Mouse (Mus musculus): Measurements from ENCODE around the gene Mto1. TPM values are rescaled to one million over a fixed set of nuclear protein-coding genes. Genes with fewer than 3 reads are reported as not detected.
"Not testable (repeated sequence)": the region's sequence is repeated elsewhere in the genome, so short reads cannot be mapped to it uniquely, and the experiment has no call there.

Gene Mto1
- total RNA-seq, 1 experiment from 2014 or later = 47.7 TPM

DNA sequence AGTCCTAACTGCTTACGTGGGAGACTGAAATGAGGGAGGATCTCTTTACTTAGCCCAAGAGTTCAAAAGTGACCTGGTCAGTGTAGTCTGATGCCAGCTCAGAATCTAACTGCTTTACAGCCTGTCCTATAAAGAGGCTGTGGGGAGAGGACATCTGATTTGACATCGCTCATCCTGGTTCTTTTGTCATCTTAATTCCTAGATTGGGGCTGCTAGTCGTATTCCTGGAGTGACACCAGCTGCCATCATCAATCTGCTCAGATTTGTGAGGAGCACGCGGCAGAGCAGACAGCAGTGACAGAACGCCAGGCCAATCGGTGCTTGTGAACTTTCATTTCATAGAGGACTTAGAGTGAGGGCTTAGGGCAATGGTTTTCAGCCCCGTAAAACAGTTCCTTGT is 25.6 kb downstream of the Mto1 start:
- ATAC-seq (replicated peaks in 1 of 2; ENCODE audit: insufficient read depth in 1 of 2, low FRiP score in 2 of 2, low TSS enrichment in 1 of 2, low read depth in 1 of 2, poor library complexity in 2 of 2, severe bottlenecking in 2 of 2) = peak in 1 of 2 experiments; percentile 9; a peak in 2 of 4 replicates

DNA sequence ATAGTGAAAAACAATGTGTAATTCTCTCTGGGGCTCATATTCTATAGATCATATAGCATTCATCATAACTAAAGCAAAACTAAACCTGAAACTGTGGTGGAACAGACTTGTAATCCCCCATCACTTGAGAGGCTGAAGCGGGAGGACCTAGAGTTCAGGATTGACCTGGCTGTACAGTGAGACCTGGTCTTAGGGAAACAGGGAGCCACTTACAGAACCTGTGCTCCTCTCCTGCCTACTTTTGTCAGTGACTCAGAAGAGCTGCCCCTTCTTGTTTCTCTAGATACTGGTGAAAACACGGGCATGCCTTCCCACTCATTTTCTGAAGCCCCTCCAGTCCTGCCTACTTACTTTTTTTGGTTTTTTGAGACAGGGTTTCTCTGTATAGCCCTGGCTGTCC is 26.3 kb downstream of the Mto1 start:
- no peak for ATAC-seq (replicated peaks in 1 of 2; ENCODE audit: insufficient read depth in 1 of 2, low FRiP score in 2 of 2, low TSS enrichment in 1 of 2, low read depth in 1 of 2, poor library complexity in 2 of 2, severe bottlenecking in 2 of 2)

- no peak for ATAC-seq (replicated peaks in 1 of 2; ENCODE audit: insufficient read depth in 1 of 2, low FRiP score in 2 of 2, low TSS enrichment in 1 of 2, low read depth in 1 of 2, poor library complexity in 2 of 2, severe bottlenecking in 2 of 2)
Measured at GRCm38 (mm10) chr9:78474771-78475382, 26.9 kb downstream of the Mto1 start.

GRCm38 (mm10) chr9:78475383-78475780 is 27.4 kb downstream of the Mto1 start:
- ATAC-seq (replicated peaks in 1 of 2; ENCODE audit: insufficient read depth in 1 of 2, low FRiP score in 2 of 2, low TSS enrichment in 1 of 2, low read depth in 1 of 2, poor library complexity in 2 of 2, severe bottlenecking in 2 of 2) = no peak

GRCm38 (mm10) chr9:78475873-78476272 is 27.9 kb downstream of the Mto1 start:
- no peak for ATAC-seq (replicated peaks in 1 of 2; ENCODE audit: insufficient read depth in 1 of 2, low FRiP score in 2 of 2, low TSS enrichment in 1 of 2, low read depth in 1 of 2, poor library complexity in 2 of 2, severe bottlenecking in 2 of 2)

DNA sequence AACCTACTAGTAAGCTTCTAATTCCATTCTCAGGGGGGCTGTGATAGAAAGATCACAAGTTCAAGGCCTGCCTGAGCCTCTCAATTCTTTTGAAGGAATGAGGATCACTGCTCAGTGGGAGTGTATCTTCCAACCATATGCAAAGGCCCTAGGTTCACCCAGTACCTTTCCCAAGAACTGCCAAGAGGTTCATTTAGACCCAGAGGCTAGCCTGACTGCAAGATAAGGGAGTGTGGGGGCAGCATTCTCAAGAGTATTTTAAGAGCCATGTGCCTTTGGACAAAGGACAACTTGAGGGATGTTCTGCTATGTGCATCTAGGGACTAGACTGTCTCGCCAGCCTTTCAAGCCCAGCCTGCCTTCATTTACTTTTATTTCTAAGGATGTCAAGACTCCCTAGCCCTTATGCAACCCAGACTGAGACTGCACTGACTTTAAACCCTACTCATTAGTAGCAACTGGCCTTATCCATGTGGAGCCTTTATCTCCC is 28.6 kb downstream of the Mto1 start:
- ATAC-seq (replicated peaks in 1 of 2; ENCODE audit: insufficient read depth in 1 of 2, low FRiP score in 2 of 2, low TSS enrichment in 1 of 2, low read depth in 1 of 2, poor library complexity in 2 of 2, severe bottlenecking in 2 of 2) = no peak

DNA sequence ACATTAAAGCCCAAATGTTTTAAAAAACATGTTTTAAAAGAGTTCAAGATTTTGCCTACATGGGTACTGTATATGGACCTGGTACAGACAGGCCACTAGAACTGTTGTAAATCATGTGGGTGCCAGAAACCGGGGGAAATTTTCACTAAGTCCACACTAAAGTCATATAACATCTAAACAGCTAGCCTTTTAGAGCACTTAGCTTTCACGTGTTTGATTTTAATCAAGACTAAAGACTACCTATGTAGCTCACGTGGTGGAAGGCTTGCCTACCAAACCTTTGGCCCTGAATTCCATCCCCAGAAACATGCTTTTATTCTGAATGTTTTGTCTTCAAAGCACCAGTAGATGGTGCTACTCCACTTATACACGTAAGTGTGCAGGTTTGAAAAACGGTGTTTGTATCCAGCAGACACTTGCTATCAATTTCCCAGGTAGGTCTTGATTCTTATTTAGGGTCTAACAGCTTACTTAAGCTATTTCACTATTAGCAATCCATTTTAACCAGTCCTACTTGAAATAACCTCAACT is 29.1 kb downstream of the Mto1 start:
- no peak for ATAC-seq (replicated peaks in 1 of 2; ENCODE audit: insufficient read depth in 1 of 2, low FRiP score in 2 of 2, low TSS enrichment in 1 of 2, low read depth in 1 of 2, poor library complexity in 2 of 2, severe bottlenecking in 2 of 2)

GRCm38 (mm10) chr9:78478009-78478605 is 30.1 kb downstream of the Mto1 start:
- not testable (repeated sequence) for ATAC-seq (replicated peaks in 1 of 2; ENCODE audit: insufficient read depth in 1 of 2, low FRiP score in 2 of 2, low TSS enrichment in 1 of 2, low read depth in 1 of 2, poor library complexity in 2 of 2, severe bottlenecking in 2 of 2)

DNA sequence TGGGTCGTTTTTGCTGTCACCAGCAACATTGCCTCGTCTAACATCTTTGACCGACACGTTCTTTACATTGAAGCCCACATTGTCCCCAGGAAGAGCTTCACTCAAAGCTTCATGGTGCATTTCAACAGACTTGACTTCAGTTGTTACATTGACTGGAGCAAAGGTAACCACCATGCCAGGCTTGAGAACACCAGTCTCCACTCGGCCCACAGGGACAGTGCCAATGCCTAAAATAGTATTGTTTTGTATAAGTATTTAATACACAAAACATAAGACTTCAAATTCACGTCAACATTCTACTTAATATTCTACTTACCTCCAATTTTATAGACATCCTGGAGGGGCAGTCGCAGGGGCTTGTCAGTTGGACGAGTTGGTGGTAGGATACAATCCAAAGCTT is 31.3 kb downstream of the Mto1 start:
- ATAC-seq (replicated peaks in 1 of 2; ENCODE audit: insufficient read depth in 1 of 2, low FRiP score in 2 of 2, low TSS enrichment in 1 of 2, low read depth in 1 of 2, poor library complexity in 2 of 2, severe bottlenecking in 2 of 2) = not testable (repeated sequence)

GRCm38 (mm10) chr9:78480227-78480626 is 32.2 kb downstream of the Mto1 start:
- not testable (repeated sequence) for ATAC-seq (replicated peaks in 1 of 2; ENCODE audit: insufficient read depth in 1 of 2, low FRiP score in 2 of 2, low TSS enrichment in 1 of 2, low read depth in 1 of 2, poor library complexity in 2 of 2, severe bottlenecking in 2 of 2)

DNA sequence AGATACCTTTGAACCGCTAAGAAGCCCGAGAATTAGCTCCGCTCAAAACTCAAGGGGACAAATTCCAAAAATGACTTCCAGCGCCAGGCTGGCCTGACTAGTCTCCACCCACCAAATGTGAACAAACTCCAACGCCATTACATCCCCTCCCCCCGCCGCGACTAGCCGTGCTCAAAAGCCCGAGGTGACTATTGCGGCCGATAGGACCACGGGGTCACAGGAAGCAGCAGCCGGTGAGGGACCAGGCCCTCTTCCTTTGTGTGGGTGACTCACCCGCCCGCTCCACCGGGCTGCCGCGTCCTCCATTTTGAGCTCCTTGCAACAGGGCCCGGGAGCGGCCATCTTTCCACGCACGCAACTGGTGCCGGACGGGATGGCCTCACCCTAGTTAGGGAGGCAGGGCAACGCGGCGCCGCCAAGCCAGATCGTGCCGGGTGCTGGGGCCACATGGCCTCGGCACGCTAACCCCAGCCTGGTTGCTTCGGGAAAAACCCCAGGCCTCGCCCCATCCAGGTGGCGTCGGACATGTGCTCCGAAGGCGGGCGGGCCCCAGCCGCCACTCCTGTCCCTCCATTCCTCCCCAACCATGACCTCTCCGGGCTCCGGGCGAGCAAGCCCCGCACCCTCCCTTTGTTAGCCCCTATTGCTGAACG is 32.8 kb downstream of the Mto1 start:
- ATAC-seq (replicated peaks in 1 of 2; ENCODE audit: insufficient read depth in 1 of 2, low FRiP score in 2 of 2, low TSS enrichment in 1 of 2, low read depth in 1 of 2, poor library complexity in 2 of 2, severe bottlenecking in 2 of 2) = peak; percentile 43 to 60

GRCm38 (mm10) chr9:78481423-78482331 is 33.7 kb downstream of the Mto1 start:
- peak; percentile 74 to 75 for ATAC-seq (replicated peaks in 1 of 2; ENCODE audit: insufficient read depth in 1 of 2, low FRiP score in 2 of 2, low TSS enrichment in 1 of 2, low read depth in 1 of 2, poor library complexity in 2 of 2, severe bottlenecking in 2 of 2)

GRCm38 (mm10) chr9:78482386-78482785 is 34.4 kb downstream of the Mto1 start:
- ATAC-seq (replicated peaks in 1 of 2; ENCODE audit: insufficient read depth in 1 of 2, low FRiP score in 2 of 2, low TSS enrichment in 1 of 2, low read depth in 1 of 2, poor library complexity in 2 of 2, severe bottlenecking in 2 of 2) = no peak

- ATAC-seq (replicated peaks in 1 of 2; ENCODE audit: insufficient read depth in 1 of 2, low FRiP score in 2 of 2, low TSS enrichment in 1 of 2, low read depth in 1 of 2, poor library complexity in 2 of 2, severe bottlenecking in 2 of 2) = no peak
Measured at GRCm38 (mm10) chr9:78484660-78485059, 36.7 kb downstream of the Mto1 start.

GRCm38 (mm10) chr9:78488021-78488420 is 40.0 kb downstream of the Mto1 start:
- ATAC-seq (replicated peaks in 1 of 2; ENCODE audit: insufficient read depth in 1 of 2, low FRiP score in 2 of 2, low TSS enrichment in 1 of 2, low read depth in 1 of 2, poor library complexity in 2 of 2, severe bottlenecking in 2 of 2) = not testable (repeated sequence)

- peak; percentile 53 to 65; a peak in 3 of 4 replicates for ATAC-seq (replicated peaks in 1 of 2; ENCODE audit: insufficient read depth in 1 of 2, low FRiP score in 2 of 2, low TSS enrichment in 1 of 2, low read depth in 1 of 2, poor library complexity in 2 of 2, severe bottlenecking in 2 of 2)
Measured at GRCm38 (mm10) chr9:78488890-78489420, 40.9 kb downstream of the Mto1 start, which contains the start of gene Eef1a1. Gene Eef1a1 (minus strand): TSS chr9:78489151.

DNA sequence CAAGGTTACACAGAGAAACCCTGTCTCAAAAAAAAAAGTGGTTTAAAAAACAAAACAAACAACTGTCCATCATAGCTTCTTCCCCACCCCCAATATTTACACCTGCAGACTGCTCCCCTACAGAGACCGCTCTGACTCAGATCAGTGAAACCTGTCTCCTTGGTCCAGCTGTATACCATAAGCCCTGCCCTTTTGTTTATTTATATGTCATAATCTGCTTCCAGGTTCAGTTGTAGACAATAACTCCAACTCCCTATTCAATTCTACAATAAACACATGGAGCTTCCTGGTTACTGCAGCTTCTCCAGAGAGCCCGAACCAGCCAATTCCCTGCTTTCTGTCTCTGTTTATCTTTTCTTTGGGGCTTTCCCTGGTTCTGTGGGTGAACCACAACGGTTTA is 43.2 kb downstream of the Mto1 start:
- ATAC-seq (replicated peaks in 1 of 2; ENCODE audit: insufficient read depth in 1 of 2, low FRiP score in 2 of 2, low TSS enrichment in 1 of 2, low read depth in 1 of 2, poor library complexity in 2 of 2, severe bottlenecking in 2 of 2) = no peak

Data from hematopoietic stem cell, adult 5-6 weeks (primary cell).